Mouse (Mus musculus): ENCODE measurements around the gene Krr1.

The Krr1 gene

GRCm38 (mm10) chr10:111972542-111973361 lies at the start of gene Krr1:
Krr1 (plus strand) TSS chr10:111972664.
- peak; percentile 99 for DNase-seq (ENCODE audit: low read depth, low spot score)

GRCm38 (mm10) chr10:111923503-111924135 lies 48.8 kb upstream of the Krr1 start:
- DNase-seq (ENCODE audit: low read depth, low spot score) = no peak

GRCm38 (mm10) chr10:111924141-111924540 lies 48.3 kb upstream of the Krr1 start:
- no peak for DNase-seq (ENCODE audit: low read depth, low spot score)

- no peak for DNase-seq (ENCODE audit: low read depth, low spot score)
Observed at GRCm38 (mm10) chr10:111924716-111925488, 47.6 kb upstream of the Krr1 start.

- DNase-seq (ENCODE audit: low read depth, low spot score) = peak; percentile 92
Observed at GRCm38 (mm10) chr10:111925489-111925860, 47.0 kb upstream of the Krr1 start.

GRCm38 (mm10) chr10:111932621-111933345 lies 39.7 kb upstream of the Krr1 start:
- DNase-seq (ENCODE audit: low read depth, low spot score) = no peak

- peak; percentile 15 for DNase-seq (ENCODE audit: low read depth, low spot score)
Observed at GRCm38 (mm10) chr10:111935207-111935606, 37.3 kb upstream of the Krr1 start.

GRCm38 (mm10) chr10:111936021-111936420 lies 36.4 kb upstream of the Krr1 start:
- DNase-seq (ENCODE audit: low read depth, low spot score) = no peak

GRCm38 (mm10) chr10:111936491-111937145 lies 35.8 kb upstream of the Krr1 start:
- DNase-seq (ENCODE audit: low read depth, low spot score) = peak; percentile 22

- DNase-seq (ENCODE audit: low read depth, low spot score) = no peak
Observed at GRCm38 (mm10) chr10:111937146-111937534, 35.3 kb upstream of the Krr1 start.

GRCm38 (mm10) chr10:111943026-111943425 lies 29.4 kb upstream of the Krr1 start:
- DNase-seq (ENCODE audit: low read depth, low spot score) = no peak

GRCm38 (mm10) chr10:111945563-111945962 lies 26.9 kb upstream of the Krr1 start:
- DNase-seq (ENCODE audit: low read depth, low spot score) = peak; percentile 29

- DNase-seq (ENCODE audit: low read depth, low spot score) = no peak
Observed at GRCm38 (mm10) chr10:111948041-111948440, 24.4 kb upstream of the Krr1 start.

- no peak for DNase-seq (ENCODE audit: low read depth, low spot score)
Observed at GRCm38 (mm10) chr10:111949008-111949407, 23.5 kb upstream of the Krr1 start.

- DNase-seq (ENCODE audit: low read depth, low spot score) = no peak
Observed at GRCm38 (mm10) chr10:111955836-111956235, 16.6 kb upstream of the Krr1 start.

- peak; percentile 90 for DNase-seq (ENCODE audit: low read depth, low spot score)
Observed at GRCm38 (mm10) chr10:111957271-111958045, 15.0 kb upstream of the Krr1 start.

GRCm38 (mm10) chr10:111958046-111958421 lies 14.4 kb upstream of the Krr1 start:
- no peak for DNase-seq (ENCODE audit: low read depth, low spot score)

GRCm38 (mm10) chr10:111959353-111959752 lies 13.1 kb upstream of the Krr1 start:
- no peak for DNase-seq (ENCODE audit: low read depth, low spot score)

GRCm38 (mm10) chr10:111960459-111960858 lies 12.0 kb upstream of the Krr1 start:
- DNase-seq (ENCODE audit: low read depth, low spot score) = no peak

- no peak for DNase-seq (ENCODE audit: low read depth, low spot score)
Observed at GRCm38 (mm10) chr10:111966394-111966793, 6.1 kb upstream of the Krr1 start.
